Mouse (Mus musculus): ENCODE measurements around the gene Pkp3. TPM values are rescaled to one million over a fixed set of nuclear protein-coding genes. Genes with fewer than 3 reads are reported as not detected.

Pkp3 gene
- polyA plus RNA-seq, 1 experiment from 2014 or later, result 31.3 TPM

DNA sequence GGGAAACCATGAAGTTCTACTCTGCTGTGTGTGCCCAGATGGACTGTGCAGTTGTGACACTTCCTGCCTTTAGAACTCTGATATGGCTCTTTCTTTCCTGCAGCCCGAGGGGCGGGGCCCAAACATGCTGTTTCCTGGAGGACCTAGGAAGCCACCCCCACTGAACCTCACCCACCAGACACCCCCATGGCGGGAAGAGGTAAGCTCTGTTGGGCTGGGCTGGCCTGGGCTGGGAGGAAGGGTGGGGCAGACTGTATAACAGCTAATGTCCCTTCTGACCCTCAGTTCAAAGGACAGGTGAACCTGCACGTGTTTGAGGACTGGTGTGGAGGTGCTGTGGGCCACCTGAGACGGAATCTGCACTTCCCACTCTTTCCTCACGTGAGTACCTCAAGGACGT, 13.8 kb upstream of the Pkp3 start:
- Histone ChIP-seq H3K27ac (ENCODE audit: low read length) (peak overlapping the region; percentile 15), H3K9me3 (ENCODE audit: control insufficient read depth, low read length) (no peaks in the 10 kb centered on the region), H3K36me3 (ENCODE audit: control insufficient read depth, insufficient read depth, low read length) (no peaks in the 10 kb centered on the region), H3K4me3 (ENCODE audit: low read length) (no peak overlapping the region), H3K4me1 (ENCODE audit: control insufficient read depth, insufficient read depth, low read length) (peaks cover 26% of the 10 kb centered on the region), H3K27me3 (replicated peaks; ENCODE audit: control insufficient read depth, insufficient read depth, low read length) (no peaks in the 10 kb centered on the region), H3K4me2 (ENCODE audit: low read depth, low read length) (no peak overlapping the region), H3K9ac (ENCODE audit: low read depth, low read length) (0 out of 2 replicates have a peak overlapping the region, but pooled peaks have one; percentile 30)
- 56% methylated on average over 7 of the region's 7 CpGs for WGBS
- peak; percentile 82 for ATAC-seq

DNA sequence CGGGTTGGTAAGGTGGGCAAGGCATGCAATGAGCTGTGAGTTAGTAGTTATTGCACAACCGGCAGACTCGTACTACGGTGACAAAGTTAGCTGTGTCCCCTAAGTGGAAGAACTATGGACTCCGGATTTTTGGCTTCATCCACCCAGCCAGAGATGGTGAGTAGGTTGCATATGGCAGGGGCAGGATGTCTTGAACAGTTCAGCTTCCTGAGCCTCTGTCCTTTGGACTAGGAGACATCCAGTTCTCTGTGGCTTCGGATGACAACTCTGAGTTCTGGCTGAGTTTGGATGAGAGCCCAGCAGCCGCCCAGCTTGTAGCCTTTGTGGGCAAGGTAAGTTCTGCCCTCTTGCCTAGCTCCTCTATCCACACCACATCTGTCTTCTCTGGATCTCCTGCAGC, 13.4 kb upstream of the Pkp3 start:
- Histone ChIP-seq H3K4me2 (ENCODE audit: low read depth, low read length) (no peak overlapping the region), H3K4me1 (ENCODE audit: control insufficient read depth, insufficient read depth, low read length) (peaks cover 26% of the 10 kb centered on the region), H3K9ac (ENCODE audit: low read depth, low read length) (0 out of 2 replicates have a peak overlapping the region, but pooled peaks have one; percentile 4), H3K27me3 (replicated peaks; ENCODE audit: control insufficient read depth, insufficient read depth, low read length) (no peaks in the 10 kb centered on the region), H3K36me3 (ENCODE audit: control insufficient read depth, insufficient read depth, low read length) (no peaks in the 10 kb centered on the region), H3K9me3 (ENCODE audit: control insufficient read depth, low read length) (no peaks in the 10 kb centered on the region), H3K27ac (ENCODE audit: low read length) (peak overlapping the region; percentile 15), H3K4me3 (ENCODE audit: low read length) (no peak overlapping the region)
- WGBS, result 71% methylated on average over 7 of the region's 7 CpGs
- ATAC-seq, result no peak

DNA sequence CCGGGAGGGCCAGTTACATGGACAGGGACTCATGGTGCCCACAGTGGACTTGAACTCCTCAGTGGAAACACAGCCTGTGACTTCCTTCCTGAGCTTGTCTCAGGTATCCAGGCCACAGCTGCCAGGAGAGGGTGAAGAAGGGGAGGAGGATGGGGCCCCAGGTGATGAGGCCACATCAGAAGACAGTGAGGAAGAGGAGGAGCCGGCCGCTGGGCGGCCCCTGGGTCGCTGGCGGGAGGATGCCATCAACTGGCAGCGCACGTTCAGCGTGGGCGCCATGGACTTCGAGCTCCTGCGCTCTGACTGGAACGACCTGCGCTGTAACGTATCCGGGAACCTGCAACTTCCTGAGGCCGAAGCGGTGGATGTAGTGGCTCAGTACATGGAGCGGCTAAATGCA, 9.7 kb upstream of the Pkp3 start:
- Histone ChIP-seq H3K4me3 (ENCODE audit: low read length) (no peak overlapping the region), H3K27ac (ENCODE audit: low read length) (no peak overlapping the region), H3K9ac (ENCODE audit: low read depth, low read length) (no peak overlapping the region), H3K36me3 (ENCODE audit: control insufficient read depth, insufficient read depth, low read length) (no peaks in the 10 kb centered on the region), H3K9me3 (ENCODE audit: control insufficient read depth, low read length) (no peaks in the 10 kb centered on the region), H3K4me2 (ENCODE audit: low read depth, low read length) (no peak overlapping the region), H3K27me3 (replicated peaks; ENCODE audit: control insufficient read depth, insufficient read depth, low read length) (peaks cover 12% of the 10 kb centered on the region), H3K4me1 (ENCODE audit: control insufficient read depth, insufficient read depth, low read length) (peaks cover 17% of the 10 kb centered on the region)
- WGBS, result 76% methylated on average over 19 of the region's 19 CpGs
- no peak for ATAC-seq

DNA sequence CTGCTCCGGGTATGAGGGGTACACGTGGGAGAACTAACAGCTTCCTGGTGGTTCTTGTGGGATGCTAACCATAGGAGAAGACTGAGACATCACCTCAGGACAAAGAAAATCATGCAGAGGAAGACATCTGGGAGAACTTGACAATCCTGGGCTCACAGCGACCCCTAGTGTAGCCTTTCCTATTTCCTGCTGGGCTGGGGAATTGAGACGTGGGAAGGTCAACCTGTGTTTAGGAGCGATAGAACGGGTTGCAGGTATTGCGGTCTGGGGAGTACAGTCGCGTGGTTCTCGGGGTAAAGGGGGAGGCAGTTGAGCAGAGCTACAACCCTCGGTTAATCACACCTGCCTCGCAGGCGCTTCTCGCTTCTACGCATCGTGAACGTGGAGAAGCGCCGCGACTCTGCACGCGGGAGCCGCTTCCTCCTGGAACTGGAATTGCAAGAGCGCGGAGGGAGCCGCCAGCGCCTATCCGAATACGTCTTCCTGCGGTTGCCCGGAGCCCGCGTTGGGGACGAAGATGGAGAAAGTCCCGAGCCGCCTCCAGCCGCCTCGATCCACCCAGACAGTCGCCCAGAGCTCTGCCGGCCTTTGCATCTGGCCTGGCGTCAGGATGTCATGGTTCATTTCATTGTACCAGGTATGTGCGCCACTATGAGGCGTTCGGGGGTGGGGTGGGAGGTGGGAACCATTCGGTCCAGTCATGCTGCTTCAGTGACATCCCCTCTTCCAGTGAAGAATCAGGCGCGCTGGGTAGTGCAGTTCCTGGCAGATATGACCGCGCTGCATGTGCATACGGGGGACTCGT, 7.8 kb upstream of the Pkp3 start:
- Histone ChIP-seq H3K27me3 (replicated peaks; ENCODE audit: control insufficient read depth, insufficient read depth, low read length) (peaks cover 12% of the 10 kb centered on the region), H3K27ac (ENCODE audit: low read length) (no peak overlapping the region), H3K4me3 (ENCODE audit: low read length) (peak overlapping the region; percentile 44), H3K4me2 (ENCODE audit: low read depth, low read length) (peak overlapping the region; percentile 74), H3K4me1 (ENCODE audit: control insufficient read depth, insufficient read depth, low read length) (peaks cover 8% of the 10 kb centered on the region), H3K9me3 (ENCODE audit: control insufficient read depth, low read length) (no peaks in the 10 kb centered on the region), H3K36me3 (ENCODE audit: control insufficient read depth, insufficient read depth, low read length) (no peaks in the 10 kb centered on the region), H3K9ac (ENCODE audit: low read depth, low read length) (peak overlapping the region; percentile 51)
- 1% methylated on average over 51 of the region's 51 CpGs for WGBS
- peak; percentile 53 for ATAC-seq

DNA sequence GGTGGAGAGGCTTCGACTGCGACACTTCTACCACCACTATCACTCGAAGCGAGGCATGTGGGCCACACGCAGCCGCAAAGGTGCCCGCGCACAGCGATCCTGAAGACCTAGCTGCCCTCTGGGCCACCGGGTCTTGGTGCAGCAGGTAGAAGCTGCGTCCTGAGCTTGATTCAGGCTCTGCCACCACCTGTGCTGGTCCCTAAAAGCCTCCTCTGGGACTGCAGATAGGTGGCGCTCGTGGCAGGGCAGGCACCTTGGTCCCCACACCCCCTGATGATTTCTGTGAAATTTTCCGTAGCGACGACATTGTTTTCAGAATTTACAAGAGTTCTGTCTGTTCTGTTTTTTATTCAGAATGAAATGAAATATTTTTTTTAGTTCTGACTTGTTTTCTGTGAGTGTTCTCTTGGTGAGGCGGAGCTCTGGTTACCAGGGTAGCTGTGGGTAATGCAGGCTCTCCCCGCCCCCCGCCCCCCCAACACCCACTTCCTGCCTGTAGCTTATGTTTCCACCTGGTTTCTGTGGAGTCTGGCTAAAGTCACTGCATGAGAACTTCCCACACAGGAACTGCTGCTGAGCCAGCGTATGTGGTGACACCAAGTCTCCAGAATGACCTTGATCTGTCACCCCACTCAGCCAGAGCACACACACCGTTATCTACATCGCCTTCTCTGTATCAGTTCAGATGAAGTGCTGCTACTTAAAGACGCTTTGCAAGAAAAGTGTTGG, 5.8 kb upstream of the Pkp3 start:
- Histone ChIP-seq H3K27me3 (replicated peaks; ENCODE audit: control insufficient read depth, insufficient read depth, low read length) (peaks cover 12% of the 10 kb centered on the region), H3K9me3 (ENCODE audit: control insufficient read depth, low read length) (no peaks in the 10 kb centered on the region), H3K4me1 (ENCODE audit: control insufficient read depth, insufficient read depth, low read length) (peaks cover 8% of the 10 kb centered on the region), H3K9ac (ENCODE audit: low read depth, low read length) (no peak overlapping the region), H3K4me2 (ENCODE audit: low read depth, low read length) (no peak overlapping the region), H3K27ac (ENCODE audit: low read length) (no peak overlapping the region), H3K36me3 (ENCODE audit: control insufficient read depth, insufficient read depth, low read length) (no peaks in the 10 kb centered on the region), H3K4me3 (ENCODE audit: low read length) (no peak overlapping the region)
- 28% methylated on average over 23 of the region's 23 CpGs for WGBS
- ATAC-seq, result peak; percentile 26; the same call in 1 of the 2 replicates

DNA sequence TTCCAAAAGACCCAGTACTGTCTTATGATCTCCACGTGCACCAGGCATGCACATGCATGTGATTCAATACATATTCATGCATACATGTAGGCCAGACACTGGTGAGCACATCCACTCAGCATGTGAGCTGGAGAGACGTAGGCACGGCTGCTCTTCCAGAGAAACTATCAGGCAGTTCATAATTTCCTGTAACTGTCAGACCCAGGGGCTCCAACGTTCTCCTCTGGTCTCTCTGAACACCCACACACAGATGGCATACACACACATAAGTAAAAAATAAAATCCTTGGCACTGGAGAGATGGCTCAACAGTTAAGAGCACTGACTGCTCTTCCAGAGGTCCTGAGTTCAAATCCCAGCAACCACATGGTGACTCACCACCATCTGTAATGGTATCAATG, 4.2 kb upstream of the Pkp3 start:
- H3K9ac ChIP-seq (ENCODE audit: low read depth, low read length), result no peak overlapping the region
- 84% methylated on average over 4 of the region's 4 CpGs for WGBS
- no peak overlapping the region for H3K4me2 ChIP-seq (ENCODE audit: low read depth, low read length)
- H3K9me3 ChIP-seq (ENCODE audit: control insufficient read depth, low read length), result no peaks in the 10 kb centered on the region
- H3K27ac ChIP-seq (ENCODE audit: low read length), result no peak overlapping the region
- H3K36me3 ChIP-seq (ENCODE audit: control insufficient read depth, insufficient read depth, low read length), result no peaks in the 10 kb centered on the region
- peaks cover 8% of the 10 kb centered on the region for H3K4me1 ChIP-seq (ENCODE audit: control insufficient read depth, insufficient read depth, low read length)
- ATAC-seq, result no peak
- H3K27me3 ChIP-seq (replicated peaks; ENCODE audit: control insufficient read depth, insufficient read depth, low read length), result peaks cover 12% of the 10 kb centered on the region
- H3K4me3 ChIP-seq (ENCODE audit: low read length), result no peak overlapping the region

DNA sequence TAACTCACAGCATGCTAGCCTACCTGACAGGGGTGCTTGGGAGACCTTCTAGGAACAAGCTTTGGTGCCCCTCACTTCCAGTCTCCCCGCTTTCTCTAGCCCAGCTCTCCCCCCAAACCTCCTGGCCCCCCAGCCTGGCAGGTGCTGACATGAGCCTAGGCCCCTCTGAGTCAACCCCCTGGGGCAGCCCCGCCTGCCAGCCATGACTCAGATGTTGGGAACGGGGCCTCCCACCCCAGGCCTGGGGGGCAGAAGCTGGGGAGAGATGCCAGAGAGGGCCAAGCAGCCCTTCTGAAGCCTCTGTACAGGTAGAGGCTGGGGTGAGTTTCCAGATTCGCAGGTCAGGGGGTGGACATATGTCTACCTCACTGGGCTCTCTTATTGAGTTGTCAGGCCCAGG, 858 bp downstream of the Pkp3 start:
- Histone ChIP-seq H3K27me3 (replicated peaks; ENCODE audit: control insufficient read depth, insufficient read depth, low read length) (no peaks in the 10 kb centered on the region), H3K9me3 (ENCODE audit: control insufficient read depth, low read length) (no peaks in the 10 kb centered on the region), H3K4me1 (ENCODE audit: control insufficient read depth, insufficient read depth, low read length) (peaks cover 4% of the 10 kb centered on the region; the same call in 1 of the 2 replicates), H3K36me3 (ENCODE audit: control insufficient read depth, insufficient read depth, low read length) (no peaks in the 10 kb centered on the region), H3K27ac (ENCODE audit: low read length) (peak overlapping the region; percentile 75; the same call in 1 of the 2 replicates), H3K4me3 (ENCODE audit: low read length) (no peak overlapping the region), H3K9ac (ENCODE audit: low read depth, low read length) (no peak overlapping the region), H3K4me2 (ENCODE audit: low read depth, low read length) (no peak overlapping the region; the same call in 1 of the 2 replicates)
- 81% methylated on average over 4 of the region's 4 CpGs for WGBS
- ATAC-seq, result 0 out of 2 replicates have a peak, but pooled peaks have one; percentile 0

DNA sequence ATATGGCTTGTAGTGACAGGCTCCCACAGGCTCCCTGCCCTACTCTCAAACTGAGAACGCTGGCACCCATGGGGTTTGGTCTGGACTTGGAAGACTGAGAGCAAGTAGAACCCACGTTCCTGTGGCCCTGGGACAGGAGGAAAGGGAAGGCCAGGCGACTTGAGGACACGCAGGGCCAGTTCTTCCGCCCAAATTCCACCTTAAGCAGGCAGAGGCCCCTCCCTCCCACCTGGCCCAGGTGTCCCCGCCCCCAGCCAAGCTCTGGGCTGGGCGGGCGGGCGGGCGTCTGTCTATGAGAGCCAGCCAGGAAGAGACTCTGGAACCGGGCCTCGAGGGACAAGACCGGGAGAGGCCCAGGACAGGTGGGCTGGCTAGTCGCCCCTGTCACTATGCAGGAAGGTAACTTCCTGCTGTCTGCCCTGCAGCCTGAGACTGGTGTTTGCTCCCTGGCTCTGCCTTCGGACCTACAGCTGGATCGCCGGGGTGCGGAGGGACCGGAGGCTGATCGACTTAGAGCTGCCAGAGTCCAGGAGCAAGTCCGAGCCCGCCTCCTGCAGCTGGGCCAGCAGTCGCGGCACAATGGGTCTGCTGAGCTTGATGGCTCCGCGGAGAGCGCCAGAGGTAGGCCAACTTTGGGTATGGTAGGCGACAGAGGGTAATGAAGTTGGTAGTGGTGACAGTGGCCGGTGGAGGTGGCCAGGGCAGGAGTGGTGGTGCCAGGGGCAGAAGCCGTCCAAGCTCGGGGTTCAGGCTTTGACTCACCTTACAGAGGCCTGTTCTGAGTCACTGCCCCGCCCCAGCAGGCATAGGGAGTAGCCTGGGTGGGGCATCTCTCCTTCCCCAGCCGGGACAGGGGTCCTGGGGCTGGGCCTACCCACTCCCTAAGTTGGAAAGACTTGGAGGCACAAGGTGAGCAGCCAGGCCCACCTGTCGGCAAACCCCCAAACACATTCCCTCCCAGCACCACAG, 1.7 kb downstream of the Pkp3 start:
- no peaks in the 10 kb centered on the region for H3K9me3 ChIP-seq (ENCODE audit: control insufficient read depth, low read length)
- peak overlapping the region; percentile 48 for H3K4me2 ChIP-seq (ENCODE audit: low read depth, low read length)
- H3K4me1 ChIP-seq (ENCODE audit: control insufficient read depth, insufficient read depth, low read length), result peaks cover 4% of the 10 kb centered on the region; the same call in 1 of the 2 replicates
- peak overlapping the region; percentile 59 for H3K4me3 ChIP-seq (ENCODE audit: low read length)
- no peaks in the 10 kb centered on the region for H3K36me3 ChIP-seq (ENCODE audit: control insufficient read depth, insufficient read depth, low read length)
- ATAC-seq, result peak; percentile 95
- H3K27me3 ChIP-seq (replicated peaks; ENCODE audit: control insufficient read depth, insufficient read depth, low read length), result no peaks in the 10 kb centered on the region
- H3K9ac ChIP-seq (ENCODE audit: low read depth, low read length), result peak overlapping the region; percentile 79
- WGBS, result 18% methylated on average over 34 of the region's 34 CpGs
- H3K27ac ChIP-seq (ENCODE audit: low read length), result peak overlapping the region; percentile 75
